Mouse (Mus musculus): ENCODE measurements at regions not wholly inside any gene's neighbourhood (a gene's known extent, or its start where the extent isn't known, plus 50 kb on each side); places are given as distances from the start of the nearest gene placed in this dataset.

GRCm38 (mm10) chr4:131303936-131304335 lies 359.8 kb downstream of the Matn1 start:
- no peak for TF ChIP-seq POLR2A (IDR thresholded peaks at IDR 0.05; ENCODE audit: borderline replicate concordance, control insufficient read depth, low read depth, low read length)
- TF ChIP-seq CTCF (IDR thresholded peaks at IDR 0.05; ENCODE audit: control insufficient read depth, insufficient read depth, low read length) = no peak
- no peak overlapping the region for H3K27ac ChIP-seq (ENCODE audit: control insufficient read depth, insufficient read depth, low read depth, low read length, poor library complexity)
- WGBS = 72% methylated on average over 3 of the region's 3 CpGs
- H3K4me1 ChIP-seq (ENCODE audit: control insufficient read depth, insufficient read depth, low read length) = no peaks in the 10 kb centered on the region
- no peak overlapping the region for H3K4me3 ChIP-seq (replicated peaks; ENCODE audit: control insufficient read depth, low read depth, low read length)

GRCm38 (mm10) chr4:131304361-131304777 lies 360.2 kb downstream of the Matn1 start:
- TF ChIP-seq CTCF (IDR thresholded peaks at IDR 0.05; ENCODE audit: control insufficient read depth, insufficient read depth, low read length) (no peak), POLR2A (IDR thresholded peaks at IDR 0.05; ENCODE audit: borderline replicate concordance, control insufficient read depth, low read depth, low read length) (no peak)
- 75% methylated on average over 12 of the region's 12 CpGs for WGBS
- H3K4me3 ChIP-seq (replicated peaks; ENCODE audit: control insufficient read depth, low read depth, low read length) = no peak overlapping the region
- no peak overlapping the region for H3K27ac ChIP-seq (ENCODE audit: control insufficient read depth, insufficient read depth, low read depth, low read length, poor library complexity)
- no peaks in the 10 kb centered on the region for H3K4me1 ChIP-seq (ENCODE audit: control insufficient read depth, insufficient read depth, low read length)

GRCm38 (mm10) chr4:131314231-131314630 lies 370.0 kb downstream of the Matn1 start:
- no peak for TF ChIP-seq CTCF (IDR thresholded peaks at IDR 0.05; ENCODE audit: control insufficient read depth, insufficient read depth, low read length)
- TF ChIP-seq POLR2A (IDR thresholded peaks at IDR 0.05; ENCODE audit: borderline replicate concordance, control insufficient read depth, low read depth, low read length) = no peak
- Histone ChIP-seq H3K4me1 (ENCODE audit: control insufficient read depth, insufficient read depth, low read length) (no peaks in the 10 kb centered on the region), H3K27ac (ENCODE audit: control insufficient read depth, insufficient read depth, low read depth, low read length, poor library complexity) (no peak overlapping the region), H3K4me3 (replicated peaks; ENCODE audit: control insufficient read depth, low read depth, low read length) (no peak overlapping the region)
- 65% methylated on average over 3 of the region's 3 CpGs for WGBS

- H3K4me3 ChIP-seq (replicated peaks; ENCODE audit: control insufficient read depth, low read depth, low read length) = no peak overlapping the region
- no peak overlapping the region for H3K27ac ChIP-seq (ENCODE audit: control insufficient read depth, insufficient read depth, low read depth, low read length, poor library complexity)
- 68% methylated on average over 3 of the region's 3 CpGs for WGBS
- TF ChIP-seq POLR2A (IDR thresholded peaks at IDR 0.05; ENCODE audit: borderline replicate concordance, control insufficient read depth, low read depth, low read length) (no peak), CTCF (IDR thresholded peaks at IDR 0.05; ENCODE audit: control insufficient read depth, insufficient read depth, low read length) (no peak)
- H3K4me1 ChIP-seq (ENCODE audit: control insufficient read depth, insufficient read depth, low read length) = no peaks in the 10 kb centered on the region
These were observed 371.9 kb downstream of the Matn1 start for GRCm38 (mm10) chr4:131316041-131316440.

GRCm38 (mm10) chr4:131322323-131322722 lies 378.1 kb downstream of the Matn1 start:
- WGBS = 73% methylated on average over 5 of the region's 5 CpGs
- H3K27ac ChIP-seq (ENCODE audit: control insufficient read depth, insufficient read depth, low read depth, low read length, poor library complexity) = no peak overlapping the region
- TF ChIP-seq CTCF (IDR thresholded peaks at IDR 0.05; ENCODE audit: control insufficient read depth, insufficient read depth, low read length) = no peak
- TF ChIP-seq POLR2A (IDR thresholded peaks at IDR 0.05; ENCODE audit: borderline replicate concordance, control insufficient read depth, low read depth, low read length) = no peak
- H3K4me1 ChIP-seq (ENCODE audit: control insufficient read depth, insufficient read depth, low read length) = no peaks in the 10 kb centered on the region
- no peak overlapping the region for H3K4me3 ChIP-seq (replicated peaks; ENCODE audit: control insufficient read depth, low read depth, low read length)

GRCm38 (mm10) chr4:131324486-131324885 lies 380.3 kb downstream of the Matn1 start:
- 73% methylated on average over 3 of the region's 3 CpGs for whole genome bisulfite sequencing
- Histone ChIP-seq H3K27ac (ENCODE audit: control insufficient read depth, insufficient read depth, low read depth, low read length, poor library complexity) (no peak overlapping the region), H3K4me3 (replicated peaks; ENCODE audit: control insufficient read depth, low read depth, low read length) (no peak overlapping the region), H3K4me1 (ENCODE audit: control insufficient read depth, insufficient read depth, low read length) (no peaks in the 10 kb centered on the region)
- no peak for TF ChIP-seq POLR2A (IDR thresholded peaks at IDR 0.05; ENCODE audit: borderline replicate concordance, control insufficient read depth, low read depth, low read length)
- no peak for TF ChIP-seq CTCF (IDR thresholded peaks at IDR 0.05; ENCODE audit: control insufficient read depth, insufficient read depth, low read length)

GRCm38 (mm10) chr4:131325200-131325599 lies 381.0 kb downstream of the Matn1 start:
- WGBS = 70% methylated on average over 11 of the region's 11 CpGs

GRCm38 (mm10) chr4:131325609-131326008 lies 381.4 kb downstream of the Matn1 start:
- 88% methylated on average over 3 of the region's 3 CpGs for WGBS
- no peak overlapping the region for H3K27ac ChIP-seq (ENCODE audit: control insufficient read depth, insufficient read depth, low read depth, low read length, poor library complexity)
- no peaks in the 10 kb centered on the region for H3K4me1 ChIP-seq (ENCODE audit: control insufficient read depth, insufficient read depth, low read length)
- TF ChIP-seq CTCF (IDR thresholded peaks at IDR 0.05; ENCODE audit: control insufficient read depth, insufficient read depth, low read length) (no peak), POLR2A (IDR thresholded peaks at IDR 0.05; ENCODE audit: borderline replicate concordance, control insufficient read depth, low read depth, low read length) (no peak)
- no peak overlapping the region for H3K4me3 ChIP-seq (replicated peaks; ENCODE audit: control insufficient read depth, low read depth, low read length)

More at GRCm38 (mm10) chr4:131325200-131325599, 381.0 kb downstream of the Matn1 start:
- no peak overlapping the region for H3K4me3 ChIP-seq (replicated peaks; ENCODE audit: control insufficient read depth, low read depth, low read length)
- TF ChIP-seq CTCF (IDR thresholded peaks at IDR 0.05; ENCODE audit: control insufficient read depth, insufficient read depth, low read length) = no peak
- TF ChIP-seq POLR2A (IDR thresholded peaks at IDR 0.05; ENCODE audit: borderline replicate concordance, control insufficient read depth, low read depth, low read length) = no peak
- no peaks in the 10 kb centered on the region for H3K4me1 ChIP-seq (ENCODE audit: control insufficient read depth, insufficient read depth, low read length)
- H3K27ac ChIP-seq (ENCODE audit: control insufficient read depth, insufficient read depth, low read depth, low read length, poor library complexity) = no peak overlapping the region

- H3K4me3 ChIP-seq (replicated peaks; ENCODE audit: control insufficient read depth, low read depth, low read length) = no peak overlapping the region
- H3K4me1 ChIP-seq (ENCODE audit: control insufficient read depth, insufficient read depth, low read length) = no peaks in the 10 kb centered on the region
- 63% methylated on average over 5 of the region's 5 CpGs for WGBS
These were observed 385.2 kb downstream of the Matn1 start for GRCm38 (mm10) chr4:131329398-131329797.

More at GRCm38 (mm10) chr4:131329398-131329797, 385.2 kb downstream of the Matn1 start:
- no peak overlapping the region for H3K27ac ChIP-seq (ENCODE audit: control insufficient read depth, insufficient read depth, low read depth, low read length, poor library complexity)
- TF ChIP-seq POLR2A (IDR thresholded peaks at IDR 0.05; ENCODE audit: borderline replicate concordance, control insufficient read depth, low read depth, low read length) (no peak), CTCF (IDR thresholded peaks at IDR 0.05; ENCODE audit: control insufficient read depth, insufficient read depth, low read length) (no peak)

All from bone marrow, adult 2 months (tissue).